Mouse (Mus musculus) kidney, adult 2 months (tissue): Measurements from ENCODE around the gene Ptprn. TPM values are rescaled to one million over a fixed set of nuclear protein-coding genes. Genes with fewer than 3 reads are reported as not detected.

Experiments
- DNase-seq: peaks from one replicate; pipeline ENCODE4 v3.0.0; 2021
- H3K27ac ChIP-seq: fragments of 200-500 bp; 2 replicates; pipeline ENCODE4 v1.5.1; 2012; ENCODE audit warnings: low read depth, low read length, control low read depth, inconsistent platforms; ENCODE audit not compliant: insufficient read depth
- H3K27me3 ChIP-seq: fragments of 200-500 bp; replicated peaks from 2 replicates; pipeline ENCODE4 v1.6.1; 2012; ENCODE audit warnings: mild to moderate bottlenecking, moderate library complexity, low read length, inconsistent platforms; ENCODE audit not compliant: control insufficient read depth, insufficient read depth
- H3K36me3 ChIP-seq: fragments of 200-500 bp; 2 replicates; pipeline ENCODE4 v1.6.1; 2012; ENCODE audit warnings: mild to moderate bottlenecking, moderate library complexity, low read length, inconsistent platforms; ENCODE audit not compliant: control insufficient read depth, insufficient read depth
- H3K4me1 ChIP-seq: fragments of 200-500 bp; 2 replicates; pipeline ENCODE4 v1.6.1; 2011; ENCODE audit warnings: low read length; ENCODE audit not compliant: control insufficient read depth, insufficient read depth
- H3K4me3 ChIP-seq: fragments of 200-500 bp; 2 replicates; pipeline ENCODE4 v1.5.1; 2011; ENCODE audit warnings: mild to moderate bottlenecking, low read depth, low read length, control low read depth; ENCODE audit not compliant: insufficient read depth
- CTCF ChIP-seq: fragments of 200-500 bp; conservative IDR thresholded peaks from 2 replicates; pipeline ENCODE4 v1.5.1; 2011; ENCODE audit warnings: low read depth, mild to moderate bottlenecking, control low read depth, low read length, moderate library complexity, mixed read lengths; ENCODE audit not compliant: insufficient read depth, insufficient read length
- POLR2A ChIP-seq: fragments of 200-500 bp; IDR thresholded peaks from one replicate; pipeline ENCODE4 v1.6.1; 2011; ENCODE audit warnings: low read depth, low read length, control low read depth
- WGBS: fragments of 180-500 bp; shearing (Covaris S2); methylation state at CpG from one replicate; pipeline ENCODE4 v1.1.7; 2018; 5-methylcytosine and 5-hydroxymethylcytosine counted together
- polyA plus RNA-seq: library from polyadenylated mRNA; depleted of rRNA; stranded (reverse); fragments of >200 nt; gene quantifications from 2 replicates; pipeline ENCODE4 v1.2.3, GENCODE M21; 2012; rRNA removed

Gene Ptprn
- polyA plus RNA-seq = 0.53 and 0.81 TPM in 2 replicates

GRCm38 (mm10) chr1:75264091-75264880 is at the start of gene Ptprn:
Gene Ptprn (minus strand): TSS chr1:75264502.
- no peak for DNase-seq
- Histone ChIP-seq H3K36me3 (no peaks in the 10 kb centered on the region), H3K27me3 (0 out of 2 replicates have a peak, but pooled peaks cover 4% of the 10 kb centered on the region), H3K4me1 (no peaks in the 10 kb centered on the region), H3K27ac (no peak within 1 kb of the TSS), H3K4me3 (no peak within 1 kb of the TSS)
- no peak for TF ChIP-seq POLR2A
- TF ChIP-seq CTCF = no peak
- 13% methylated on average over 32 of the region's 32 CpGs for WGBS

DNA sequence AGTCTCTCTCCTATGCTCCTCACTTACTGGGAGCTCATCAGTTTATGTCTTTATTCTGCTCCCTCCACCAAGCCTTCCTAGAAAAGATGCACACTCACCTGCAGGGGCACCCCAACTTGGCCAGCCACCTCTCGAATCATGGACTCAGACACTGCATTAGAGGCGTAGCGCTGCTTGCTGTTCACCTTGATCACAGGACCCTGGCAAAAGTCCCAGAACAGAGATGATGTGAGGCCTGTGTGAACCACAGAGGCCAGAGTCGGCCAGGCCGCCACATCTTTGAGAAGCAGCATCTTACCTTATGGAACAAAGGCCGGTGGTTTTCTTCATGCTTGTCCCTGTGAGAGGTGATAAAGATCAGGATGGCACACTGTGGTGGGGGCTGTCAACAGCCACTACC is 47.4 kb upstream of the Ptprn start:
- WGBS = 90% methylated on average over 6 of the region's 6 CpGs

DNA sequence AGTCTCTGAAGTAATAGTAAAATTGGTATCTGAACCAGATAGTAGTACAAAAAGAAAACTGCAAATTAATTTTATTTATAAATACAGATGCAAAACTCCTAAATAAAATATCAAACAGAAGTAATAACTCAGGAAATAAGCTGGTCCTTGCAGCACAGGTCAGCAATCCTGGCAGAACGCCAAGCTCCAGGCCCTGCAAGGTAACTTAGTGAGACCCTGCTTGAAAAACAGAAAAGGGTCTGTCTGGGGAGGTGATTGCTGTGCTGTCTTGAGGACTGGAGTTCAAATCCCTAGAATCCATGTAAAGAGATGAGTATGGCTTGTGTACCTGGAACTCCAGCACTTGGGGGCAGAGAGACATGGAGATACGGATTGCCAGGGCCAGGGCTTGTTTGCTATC is 40.4 kb upstream of the Ptprn start:
- H3K27me3 ChIP-seq = no peaks in the 10 kb centered on the region
- TF ChIP-seq POLR2A (no peak), CTCF (no peak)
- 84% methylated on average over 2 of the region's 2 CpGs for WGBS
- no peaks in the 10 kb centered on the region for H3K36me3 ChIP-seq
- no peak for DNase-seq
- H3K4me1 ChIP-seq = no peaks in the 10 kb centered on the region
- no peak overlapping the region for H3K27ac ChIP-seq
- H3K4me3 ChIP-seq = no peak overlapping the region

More for the DNA sequence above, 47.4 kb upstream of the Ptprn start:
- no peak overlapping the region for H3K4me3 ChIP-seq
- DNase-seq = no peak
- H3K27ac ChIP-seq = no peak overlapping the region
- no peaks in the 10 kb centered on the region for H3K27me3 ChIP-seq
- H3K4me1 ChIP-seq = no peaks in the 10 kb centered on the region
- H3K36me3 ChIP-seq = no peaks in the 10 kb centered on the region
- TF ChIP-seq POLR2A (no peak), CTCF (no peak)

GRCm38 (mm10) chr1:75294294-75294693 is 30.0 kb upstream of the Ptprn start:
- Histone ChIP-seq H3K36me3 (no peaks in the 10 kb centered on the region), H3K4me1 (no peaks in the 10 kb centered on the region), H3K27me3 (no peaks in the 10 kb centered on the region), H3K4me3 (no peak overlapping the region), H3K27ac (no peak overlapping the region)
- DNase-seq = no peak
- TF ChIP-seq CTCF (no peak), POLR2A (no peak)
- 80% methylated on average over 5 of the region's 5 CpGs for WGBS

GRCm38 (mm10) chr1:75293331-75293701 is 29.0 kb upstream of the Ptprn start:
- no peaks in the 10 kb centered on the region for H3K36me3 ChIP-seq
- H3K4me3 ChIP-seq = no peak overlapping the region
- peak overlapping the region; percentile 8; the same call in 1 of the 2 replicates for H3K27ac ChIP-seq
- WGBS = 71% methylated on average over 5 of the region's 5 CpGs
- no peaks in the 10 kb centered on the region for H3K27me3 ChIP-seq
- no peaks in the 10 kb centered on the region for H3K4me1 ChIP-seq
- no peak for TF ChIP-seq POLR2A
- no peak for DNase-seq

DNA sequence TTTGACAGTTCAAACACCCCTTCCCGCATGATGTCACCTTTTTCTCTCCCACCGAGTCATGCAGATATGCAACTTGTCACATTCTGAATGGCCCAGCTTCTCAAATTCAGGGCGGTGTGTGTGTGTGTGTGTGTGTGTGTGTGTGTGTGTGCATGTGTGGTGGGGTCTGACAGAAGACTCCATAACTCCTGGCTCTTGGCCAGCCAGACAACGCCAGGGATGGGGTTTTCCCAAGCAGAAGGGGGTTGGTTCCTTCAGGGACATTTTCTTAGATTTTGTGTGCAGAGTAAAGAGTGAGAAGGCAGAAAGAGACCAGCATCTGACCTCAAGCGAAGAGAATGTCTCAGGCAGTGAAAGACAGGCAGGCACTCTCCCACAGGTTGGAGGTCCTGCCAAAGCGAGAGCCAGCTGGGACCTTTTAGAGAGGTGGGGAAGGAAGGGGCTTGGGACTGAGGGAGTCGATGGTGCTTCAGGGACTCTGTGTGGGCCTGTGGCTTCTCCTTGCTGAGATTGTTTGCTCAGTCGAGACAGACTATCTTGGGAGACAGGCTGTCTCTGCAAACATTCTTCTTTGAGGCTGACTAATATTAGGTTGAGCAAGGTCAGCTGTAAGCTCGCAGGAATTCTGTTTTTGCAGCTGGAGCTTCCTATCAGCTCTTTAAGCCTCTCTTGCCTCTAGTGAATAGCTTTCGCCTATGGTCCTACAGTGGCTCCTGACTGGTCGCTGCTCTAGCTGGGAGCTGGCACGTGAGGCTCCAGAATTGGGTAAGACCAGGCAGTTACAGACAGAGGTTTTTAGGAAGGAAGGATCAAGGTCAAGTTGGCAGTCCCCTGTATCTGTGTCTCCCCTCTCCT is 28.4 kb upstream of the Ptprn start:
- Histone ChIP-seq H3K4me3 (no peak overlapping the region), H3K27me3 (no peaks in the 10 kb centered on the region), H3K27ac (peak overlapping the region; percentile 8; the same call in 1 of the 2 replicates), H3K36me3 (no peaks in the 10 kb centered on the region), H3K4me1 (no peaks in the 10 kb centered on the region)
- peak; percentile 6 for DNase-seq
- WGBS = 36% methylated on average over 12 of the region's 12 CpGs
- no peak for TF ChIP-seq POLR2A
- no peak for TF ChIP-seq CTCF

DNA sequence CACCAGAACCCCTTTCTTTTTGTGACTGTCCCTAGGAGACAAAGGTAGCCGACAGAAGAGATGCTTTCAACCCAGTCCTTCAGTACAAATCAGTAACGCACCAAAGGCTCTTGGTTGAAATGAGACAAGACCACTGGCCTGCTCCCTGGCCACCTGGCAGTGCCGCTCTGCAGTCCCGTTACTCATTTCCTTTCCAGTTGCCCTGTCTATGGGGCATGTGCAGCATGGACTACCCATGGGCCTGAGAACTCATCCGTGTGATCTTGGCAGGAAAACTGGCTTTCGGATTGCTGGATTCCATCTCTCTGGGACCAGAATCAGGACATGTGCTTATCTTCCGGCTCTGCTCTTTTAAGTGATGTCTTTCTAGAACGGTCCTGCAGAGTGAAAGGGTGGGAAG is 27.0 kb upstream of the Ptprn start:
- TF ChIP-seq CTCF = no peak
- no peaks in the 10 kb centered on the region for H3K36me3 ChIP-seq
- no peaks in the 10 kb centered on the region for H3K27me3 ChIP-seq
- no peak overlapping the region for H3K27ac ChIP-seq
- H3K4me3 ChIP-seq = no peak overlapping the region
- DNase-seq = no peak
- no peaks in the 10 kb centered on the region for H3K4me1 ChIP-seq
- whole genome bisulfite sequencing = 81% methylated on average over 8 of the region's 8 CpGs
